Mouse (Mus musculus): Measurements from ENCODE around the gene Sdhb. TPM values are rescaled to one million over a fixed set of nuclear protein-coding genes. Genes with fewer than 3 reads are reported as not detected.

The Sdhb gene
- polyA plus RNA-seq, 1 experiment from 2014 or later: 539 TPM

DNA sequence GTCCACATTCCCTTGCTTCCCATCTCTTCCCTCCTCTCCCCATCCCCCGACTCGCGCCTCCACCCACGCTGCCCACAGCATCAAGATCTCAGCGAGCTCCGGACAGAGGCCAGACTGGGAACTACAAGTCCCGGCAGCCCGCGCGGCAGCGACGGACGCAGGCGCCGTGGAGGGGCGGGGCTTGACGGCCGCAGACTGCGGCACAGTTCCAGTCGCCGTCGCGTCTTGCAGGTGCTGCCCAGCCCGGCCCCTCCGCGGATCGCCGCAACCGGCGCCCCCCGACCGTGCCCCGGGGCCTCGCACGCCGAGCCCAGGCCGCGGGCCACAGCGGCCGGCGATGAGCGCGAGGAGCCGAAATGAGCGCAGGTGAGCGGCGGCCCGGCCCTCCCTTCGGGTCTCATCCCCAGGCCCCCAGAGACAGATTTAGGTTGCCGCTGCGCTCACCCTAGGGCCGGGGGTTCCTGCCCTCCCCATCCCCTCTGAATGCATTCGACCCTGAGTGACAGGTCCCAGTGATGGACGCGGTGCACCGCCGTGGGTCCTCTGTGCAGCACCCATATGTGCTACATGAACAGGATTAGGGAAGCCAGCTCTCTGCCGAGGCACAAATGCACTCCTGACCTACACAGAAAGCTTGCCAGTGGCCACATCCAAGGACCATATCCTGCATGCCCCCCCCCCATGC is 25.9 kb downstream of the Sdhb start, which contains the start of gene Atp13a2:
Gene Atp13a2, plus strand, starts transcription at position 163 of the 685 bp plus-strand sequence.
- under 1% methylated on average over 58 of the region's 58 CpGs for WGBS
- Histone ChIP-seq H3K36me3 (no peaks in the 10 kb centered on the region), H3K27ac (peak within 1 kb of the TSS; percentile 44; the same call in 1 of the 2 replicates), H3K9me3 (no peaks in the 10 kb centered on the region), H3K27me3 (replicated peaks) (no peaks in the 10 kb centered on the region), H3K9ac (peak within 1 kb of the TSS; percentile 94), H3K4me3 (replicated peaks) (peak within 1 kb of the TSS; percentile 95), H3K4me2 (replicated peaks) (peak within 1 kb of the TSS; percentile 85), H3K4me1 (replicated peaks) (peaks cover 26% of the 10 kb centered on the region)
- peak; percentile 89 for ATAC-seq

- Histone ChIP-seq H3K9ac (peak overlapping the region; percentile 94), H3K4me1 (replicated peaks) (peaks cover 26% of the 10 kb centered on the region), H3K27ac (no peak overlapping the region), H3K27me3 (replicated peaks) (no peaks in the 10 kb centered on the region), H3K36me3 (peaks cover 4% of the 10 kb centered on the region; the same call in 1 of the 2 replicates), H3K9me3 (no peaks in the 10 kb centered on the region), H3K4me2 (replicated peaks) (peak overlapping the region; percentile 85), H3K4me3 (replicated peaks) (peak overlapping the region; percentile 95)
- ATAC-seq: no peak
- 33% methylated on average over 7 of the region's 7 CpGs for WGBS
Measured at GRCm38 (mm10) chr4:140987476-140987875, 26.5 kb downstream of the Sdhb start.

DNA sequence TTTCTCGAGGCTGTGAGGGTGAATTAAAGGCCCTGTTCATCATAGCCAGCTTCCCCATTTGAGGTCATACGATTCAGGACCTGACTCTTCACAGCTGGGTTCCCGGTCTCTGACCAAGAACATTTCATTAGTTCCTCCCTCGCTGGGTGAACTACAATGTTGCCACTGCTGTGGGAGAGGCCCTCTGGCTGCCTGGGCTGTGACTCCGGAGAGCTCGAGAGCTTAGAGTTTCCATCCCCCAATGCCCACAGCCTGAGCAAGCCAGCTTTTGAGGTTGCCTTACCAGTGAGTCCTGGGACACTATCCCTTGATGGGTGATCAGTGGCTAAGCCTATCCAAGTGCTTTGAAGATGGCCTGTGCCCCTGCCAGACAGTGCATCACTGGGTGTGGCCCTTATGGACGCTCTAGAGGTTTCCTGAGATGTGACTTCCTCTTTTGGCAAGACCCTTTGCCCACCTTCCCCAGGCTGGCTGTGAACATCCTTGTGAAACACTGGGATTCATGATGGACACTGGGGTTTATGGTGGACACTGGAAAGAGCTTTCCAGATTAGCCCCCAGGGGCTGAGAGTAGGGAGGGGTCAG is 27.8 kb downstream of the Sdhb start:
- Histone ChIP-seq H3K36me3 (peaks cover 11% of the 10 kb centered on the region; the same call in 1 of the 2 replicates), H3K9me3 (no peaks in the 10 kb centered on the region), H3K4me2 (replicated peaks) (0 out of 2 replicates have a peak overlapping the region, but pooled peaks have one; percentile 11), H3K4me1 (replicated peaks) (peaks cover 15% of the 10 kb centered on the region), H3K4me3 (replicated peaks) (no peak overlapping the region), H3K9ac (no peak overlapping the region), H3K27me3 (replicated peaks) (no peaks in the 10 kb centered on the region), H3K27ac (no peak overlapping the region)
- no peak for ATAC-seq
- 68% methylated on average over 7 of the region's 7 CpGs for WGBS

DNA sequence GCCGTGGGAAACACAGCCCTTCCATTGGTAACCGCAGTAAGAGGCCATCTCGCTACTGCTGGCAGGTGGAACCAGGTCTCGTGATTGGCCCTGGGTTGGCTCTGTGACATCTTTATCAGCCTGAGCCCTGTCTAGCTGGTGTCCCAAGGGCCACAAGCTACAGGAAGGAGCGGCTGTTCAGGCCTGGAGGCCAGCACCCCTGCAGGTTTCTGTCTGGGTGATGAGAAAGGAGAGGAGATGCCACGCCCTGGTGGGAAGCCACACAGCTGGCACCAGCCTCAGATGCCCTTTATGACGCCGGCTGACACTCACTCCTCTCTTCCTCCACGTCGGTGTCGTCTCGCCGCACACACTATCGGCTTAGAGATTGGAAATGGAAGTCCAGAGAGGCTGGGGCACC is 28.4 kb downstream of the Sdhb start:
- WGBS: 91% methylated on average over 14 of the region's 14 CpGs

GRCm38 (mm10) chr4:140992215-140992614 is 31.2 kb downstream of the Sdhb start:
- H3K4me1 ChIP-seq (replicated peaks): peaks cover 14% of the 10 kb centered on the region
- WGBS: 93% methylated on average over 20 of the region's 20 CpGs

More for the DNA sequence above, 28.4 kb downstream of the Sdhb start:
- no peak for ATAC-seq
- peaks cover 11% of the 10 kb centered on the region; the same call in 1 of the 2 replicates for H3K36me3 ChIP-seq
- H3K9me3 ChIP-seq: no peaks in the 10 kb centered on the region
- H3K9ac ChIP-seq: no peak overlapping the region
- peaks cover 15% of the 10 kb centered on the region for H3K4me1 ChIP-seq (replicated peaks)
- no peak overlapping the region for H3K4me2 ChIP-seq (replicated peaks)
- no peaks in the 10 kb centered on the region for H3K27me3 ChIP-seq (replicated peaks)
- no peak overlapping the region for H3K27ac ChIP-seq
- no peak overlapping the region for H3K4me3 ChIP-seq (replicated peaks)

GRCm38 (mm10) chr4:140993846-140994245 is 32.8 kb downstream of the Sdhb start:
- H3K27ac ChIP-seq: no peak overlapping the region
- no peak for ATAC-seq
- H3K36me3 ChIP-seq: peaks cover 31% of the 10 kb centered on the region
- H3K4me1 ChIP-seq (replicated peaks): peaks cover 6% of the 10 kb centered on the region
- H3K4me2 ChIP-seq (replicated peaks): no peak overlapping the region
- H3K9ac ChIP-seq: no peak overlapping the region
- 80% methylated on average over 8 of the region's 8 CpGs for WGBS
- H3K27me3 ChIP-seq (replicated peaks): no peaks in the 10 kb centered on the region
- H3K4me3 ChIP-seq (replicated peaks): no peak overlapping the region
- no peaks in the 10 kb centered on the region for H3K9me3 ChIP-seq

More at GRCm38 (mm10) chr4:140992215-140992614, 31.2 kb downstream of the Sdhb start:
- H3K27ac ChIP-seq: no peak overlapping the region
- no peaks in the 10 kb centered on the region for H3K27me3 ChIP-seq (replicated peaks)
- no peaks in the 10 kb centered on the region for H3K9me3 ChIP-seq
- H3K36me3 ChIP-seq: peaks cover 25% of the 10 kb centered on the region
- no peak overlapping the region for H3K9ac ChIP-seq
- H3K4me3 ChIP-seq (replicated peaks): no peak overlapping the region
- ATAC-seq: no peak
- no peak overlapping the region for H3K4me2 ChIP-seq (replicated peaks)

GRCm38 (mm10) chr4:140995811-140996210 is 34.8 kb downstream of the Sdhb start:
- Histone ChIP-seq H3K36me3 (peaks cover 35% of the 10 kb centered on the region), H3K9ac (no peak overlapping the region), H3K4me3 (replicated peaks) (no peak overlapping the region), H3K27ac (no peak overlapping the region), H3K27me3 (replicated peaks) (no peaks in the 10 kb centered on the region), H3K4me2 (replicated peaks) (no peak overlapping the region), H3K9me3 (no peaks in the 10 kb centered on the region), H3K4me1 (replicated peaks) (no peaks in the 10 kb centered on the region)
- ATAC-seq: no peak
- 92% methylated on average over 8 of the region's 8 CpGs for WGBS

- peaks cover 35% of the 10 kb centered on the region for H3K36me3 ChIP-seq
- ATAC-seq: no peak
- no peaks in the 10 kb centered on the region for H3K27me3 ChIP-seq (replicated peaks)
- no peaks in the 10 kb centered on the region for H3K9me3 ChIP-seq
- H3K4me1 ChIP-seq (replicated peaks): no peaks in the 10 kb centered on the region
- H3K4me2 ChIP-seq (replicated peaks): no peak overlapping the region
- 94% methylated on average over 9 of the region's 9 CpGs for WGBS
- H3K4me3 ChIP-seq (replicated peaks): no peak overlapping the region
- no peak overlapping the region for H3K27ac ChIP-seq
- no peak overlapping the region for H3K9ac ChIP-seq
Measured at GRCm38 (mm10) chr4:140996812-140997211, 35.8 kb downstream of the Sdhb start.

- H3K4me3 ChIP-seq (replicated peaks): no peak overlapping the region
- H3K9ac ChIP-seq: no peak overlapping the region
- no peak for ATAC-seq
- H3K27ac ChIP-seq: no peak overlapping the region
- H3K9me3 ChIP-seq: no peaks in the 10 kb centered on the region
- H3K27me3 ChIP-seq (replicated peaks): no peaks in the 10 kb centered on the region
- no peak overlapping the region for H3K4me2 ChIP-seq (replicated peaks)
- no peaks in the 10 kb centered on the region for H3K4me1 ChIP-seq (replicated peaks)
- peaks cover 23% of the 10 kb centered on the region for H3K36me3 ChIP-seq
- WGBS: 87% methylated on average over 13 of the region's 13 CpGs
Measured at GRCm38 (mm10) chr4:141005983-141006382, 45.0 kb downstream of the Sdhb start.

GRCm38 (mm10) chr4:141008028-141008427 is 47.0 kb downstream of the Sdhb start:
- H3K9me3 ChIP-seq: no peaks in the 10 kb centered on the region
- H3K9ac ChIP-seq: no peak overlapping the region
- H3K36me3 ChIP-seq: peaks cover 23% of the 10 kb centered on the region
- 87% methylated on average over 8 of the region's 8 CpGs for WGBS
- no peak for ATAC-seq
- H3K4me2 ChIP-seq (replicated peaks): no peak overlapping the region
- no peaks in the 10 kb centered on the region for H3K27me3 ChIP-seq (replicated peaks)
- no peak overlapping the region for H3K4me3 ChIP-seq (replicated peaks)
- H3K4me1 ChIP-seq (replicated peaks): peaks cover 12% of the 10 kb centered on the region
- no peak overlapping the region for H3K27ac ChIP-seq

GRCm38 (mm10) chr4:141010118-141010517 is 49.1 kb downstream of the Sdhb start, which contains the start of gene Mfap2:
Gene Mfap2 (plus strand): TSS chr4:141010418.
- WGBS: 15% methylated on average over 7 of the region's 7 CpGs
- Histone ChIP-seq H3K4me3 (replicated peaks) (peak within 1 kb of the TSS; percentile 61), H3K9ac (peak within 1 kb of the TSS; percentile 75), H3K27ac (peak within 1 kb of the TSS; percentile 84), H3K9me3 (no peaks in the 10 kb centered on the region), H3K36me3 (peaks cover 13% of the 10 kb centered on the region), H3K4me1 (replicated peaks) (peaks cover 12% of the 10 kb centered on the region), H3K27me3 (replicated peaks) (no peaks in the 10 kb centered on the region), H3K4me2 (replicated peaks) (peak within 1 kb of the TSS; percentile 67)
- ATAC-seq: no peak

GRCm38 (mm10) chr4:141010526-141010925 is 49.5 kb downstream of the Sdhb start:
- peak; percentile 81 for ATAC-seq
- Histone ChIP-seq H3K4me3 (replicated peaks) (peak overlapping the region; percentile 61), H3K36me3 (peaks cover 14% of the 10 kb centered on the region), H3K9me3 (no peaks in the 10 kb centered on the region), H3K27ac (peak overlapping the region; percentile 84), H3K9ac (peak overlapping the region; percentile 75), H3K27me3 (replicated peaks) (no peaks in the 10 kb centered on the region), H3K4me1 (replicated peaks) (peaks cover 12% of the 10 kb centered on the region), H3K4me2 (replicated peaks) (peak overlapping the region; percentile 67)
- WGBS: under 1% methylated on average over 26 of the region's 26 CpGs

Measured in intestine, embryonic 15.5 days (tissue).